Mouse (Mus musculus) layer of hippocampus, adult 2 months (tissue): ENCODE data around the gene Defb13. TPM values are rescaled to one million over a fixed set of nuclear protein-coding genes. Genes with fewer than 3 reads are reported as not detected.

Source experiments
- DNase-seq, 2 experiments: peaks; one replicate each; pipeline ENCODE4 v3.0.0; 2022; ENCODE audit warnings: low spot score in 2 of 2
- H3K27ac ChIP-seq: fragments of 200-600 bp; 2 replicates; pipeline ENCODE4 v1.8.1; 2022
- H3K4me3 ChIP-seq: fragments of 200-600 bp; 2 replicates; pipeline ENCODE4 v1.8.1; 2022; ENCODE audit warnings: mild to moderate bottlenecking
- CTCF ChIP-seq: fragments of 200-600 bp; conservative IDR thresholded peaks from 2 replicates; pipeline ENCODE4 v1.8.1; 2022; ENCODE audit warnings: antibody characterized with exemption, mild to moderate bottlenecking, moderate library complexity
- total RNA-seq, 2 experiments: library from RNA; stranded (reverse); gene quantifications; 2 replicates each; pipeline ENCODE4 v1.2.3; 2021

The Defb13 gene
- total RNA-seq, 2 experiments from 2014 or later: not detected

GRCm38 (mm10) chr8:21978193-21978592 is 31.6 kb downstream of the Defb13 start:
- peak; percentile 14 to 60 for DNase-seq
- Histone ChIP-seq H3K27ac (peak overlapping the region; percentile 72), H3K4me3 (no peak overlapping the region)
- no peak for TF ChIP-seq CTCF

GRCm38 (mm10) chr8:21981664-21982337 is 35.2 kb downstream of the Defb13 start:
- no peak overlapping the region for H3K4me3 ChIP-seq
- H3K27ac ChIP-seq: no peak overlapping the region
- peak; percentile 78 for TF ChIP-seq CTCF
- DNase-seq: peak; percentile 27 to 54

- Histone ChIP-seq H3K4me3 (no peak overlapping the region), H3K27ac (no peak overlapping the region)
- TF ChIP-seq CTCF: peak; percentile 94
- peak; percentile 64 to 66 for DNase-seq
Measured at GRCm38 (mm10) chr8:21992184-21992583, 45.6 kb downstream of the Defb13 start.

DNA sequence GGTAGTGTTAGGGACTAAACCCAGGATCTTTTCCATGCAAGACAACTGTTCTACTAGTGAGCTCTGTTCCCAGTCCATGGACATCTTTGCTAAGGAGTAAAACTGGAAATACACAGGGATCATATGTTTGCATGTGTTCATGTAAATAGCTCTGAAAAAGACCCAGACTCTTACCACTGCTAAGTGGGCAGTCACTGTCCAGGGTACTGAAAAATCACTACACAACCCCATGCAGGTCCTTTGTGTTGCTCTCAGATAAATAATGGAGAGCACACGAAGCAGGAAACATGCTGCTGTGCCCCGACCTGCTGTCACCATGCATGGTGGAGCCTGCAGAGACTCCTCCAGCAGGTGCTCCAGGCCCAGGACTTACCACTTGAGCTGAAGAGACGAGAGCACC is 48.6 kb downstream of the Defb13 start:
- H3K27ac ChIP-seq: no peak overlapping the region
- no peak overlapping the region for H3K4me3 ChIP-seq
- no peak for TF ChIP-seq CTCF
- DNase-seq: no peak

Other genes with a start within 250 kb of the Defb13 start
- not detected for gene AY761184, start 243.1 kb upstream of the Defb13 start, total RNA-seq
- not detected for gene Defa24, start 212.3 kb upstream of the Defb13 start, total RNA-seq
- not detected for gene Defb50, start 123.2 kb upstream of the Defb13 start, total RNA-seq
- gene Defb2, start 106.8 kb upstream of the Defb13 start, total RNA-seq: not detected
- gene Defb10, start 87.9 kb upstream of the Defb13 start, total RNA-seq: not detected
- gene Defb9, start 61.3 kb upstream of the Defb13 start, total RNA-seq: not detected
- not detected for gene Defb11, start 40.4 kb upstream of the Defb13 start, total RNA-seq
- gene Defb15, start 14.1 kb upstream of the Defb13 start, total RNA-seq: not detected
- not detected for gene Defb35, start 8.4 kb upstream of the Defb13 start, total RNA-seq
- not detected for gene Fam90a1a, start 12.0 kb downstream of the Defb13 start, total RNA-seq
- not detected for gene Ccdc70, start 23.0 kb downstream of the Defb13 start, total RNA-seq
- 1 to 10 TPM; 2.3 to 2.4 TPM for gene Atp7b, start 113.5 kb downstream of the Defb13 start, total RNA-seq
- gene Alg11, start 114.0 kb downstream of the Defb13 start, total RNA-seq: 10 to 100 TPM; 34.7 to 42.0 TPM
- under 1 TPM in 1 of 2 experiments, not detected in 1; 0.61 TPM for gene Nek5, start 178.3 kb downstream of the Defb13 start, total RNA-seq
- gene Nek3, start 219.7 kb downstream of the Defb13 start, total RNA-seq: 1 to 10 TPM; 2.5 to 2.7 TPM
- gene Ckap2, start 239.1 kb downstream of the Defb13 start, total RNA-seq: 1 to 10 TPM in 1 of 2 experiments, under 1 TPM in 1; 0.61 to 1.0 TPM
- gene Vps36, start 246.0 kb downstream of the Defb13 start, total RNA-seq: 10 to 100 TPM; 25.2 to 26.0 TPM